Mouse (Mus musculus) left cerebral cortex, adult 9 months (tissue): ENCODE data around the gene Ctns.
A peak's percentile ranks its signal among the peaks of the same experiment; 100 is the strongest.

Experiments used
- DNase-seq, 2 experiments: peaks; one replicate each; pipeline ENCODE4 v3.0.0; 2022; ENCODE audit warnings: low spot score in 2 of 2

The Ctns gene

DNA sequence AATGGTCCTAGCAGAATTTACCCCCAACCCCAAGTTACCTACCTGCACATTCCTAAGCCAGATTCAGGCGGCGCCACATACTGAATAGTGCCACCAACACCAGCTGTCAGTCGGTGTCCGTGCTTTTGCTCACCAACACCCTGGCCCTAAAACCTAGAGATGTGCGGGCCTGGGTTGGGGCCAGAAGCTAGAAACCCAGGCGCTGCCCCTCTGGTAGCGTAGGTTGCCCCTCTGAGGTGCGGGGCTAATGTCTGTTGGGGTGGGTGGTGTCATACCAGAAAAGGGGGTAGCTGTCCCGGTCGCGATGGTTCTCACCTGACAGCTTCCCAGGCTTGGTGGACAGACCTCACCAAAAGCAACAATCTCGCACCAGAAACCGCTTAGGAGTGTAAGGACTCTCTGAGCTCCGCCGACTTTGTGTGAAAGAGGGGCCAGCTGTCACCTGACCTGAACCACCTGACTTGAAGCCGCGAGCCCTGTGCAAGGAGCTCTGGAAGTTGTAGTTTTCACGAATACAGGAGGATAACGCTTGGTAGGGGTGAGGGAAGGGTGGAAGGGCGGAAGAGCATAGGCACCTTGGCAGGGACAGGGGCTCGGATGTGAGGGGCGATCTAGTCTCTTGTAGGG lies at the start of gene Ctns:
Gene Ctns, minus strand, starts transcription at position 440 of the 627 bp plus-strand sequence.
- DNase-seq, result peak in 1 of 2 experiments; percentile 85

GRCm38 (mm10) chr11:73242777-73243176 lies 43.9 kb upstream of the Ctns start:
- DNase-seq, result no peak

DNA sequence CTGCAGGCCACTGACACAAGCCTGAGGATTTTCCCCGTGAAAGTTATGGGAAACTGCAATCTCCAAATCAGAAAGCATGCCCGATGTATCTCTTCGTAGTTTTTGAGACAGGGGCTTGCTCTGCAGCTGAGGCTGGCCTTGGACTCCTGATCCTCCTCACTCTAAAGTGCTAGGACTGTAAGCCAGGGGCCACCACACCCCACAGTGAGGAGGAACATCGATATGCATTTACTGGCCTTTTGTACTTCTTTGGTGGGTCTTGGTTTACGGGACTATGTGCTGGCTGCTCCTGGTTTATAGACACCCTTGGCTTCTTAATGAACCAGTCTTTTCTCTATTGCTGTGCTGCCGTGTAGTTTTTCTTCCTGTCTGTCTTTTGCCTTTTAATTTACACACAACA lies 43.4 kb upstream of the Ctns start:
- no peak for DNase-seq

DNA sequence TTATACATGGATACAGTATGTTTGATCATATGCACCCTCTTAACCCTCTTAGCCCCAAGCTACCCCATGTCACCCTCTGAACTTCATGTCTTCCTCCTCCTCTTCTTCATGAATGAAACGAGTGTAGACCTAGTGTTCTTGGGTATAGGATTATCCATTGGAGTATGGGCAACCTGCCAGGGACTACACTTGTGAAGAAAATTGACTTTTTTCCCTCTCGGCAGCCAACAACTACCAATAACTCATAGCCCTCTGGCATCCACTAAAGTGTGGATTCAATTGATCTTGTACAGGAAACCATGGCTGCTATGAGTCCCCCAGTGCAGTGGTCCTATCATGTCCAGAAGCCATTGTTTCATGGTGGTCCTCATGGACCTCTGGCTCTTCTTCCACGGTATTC lies 37.9 kb upstream of the Ctns start:
- no peak for DNase-seq

DNA sequence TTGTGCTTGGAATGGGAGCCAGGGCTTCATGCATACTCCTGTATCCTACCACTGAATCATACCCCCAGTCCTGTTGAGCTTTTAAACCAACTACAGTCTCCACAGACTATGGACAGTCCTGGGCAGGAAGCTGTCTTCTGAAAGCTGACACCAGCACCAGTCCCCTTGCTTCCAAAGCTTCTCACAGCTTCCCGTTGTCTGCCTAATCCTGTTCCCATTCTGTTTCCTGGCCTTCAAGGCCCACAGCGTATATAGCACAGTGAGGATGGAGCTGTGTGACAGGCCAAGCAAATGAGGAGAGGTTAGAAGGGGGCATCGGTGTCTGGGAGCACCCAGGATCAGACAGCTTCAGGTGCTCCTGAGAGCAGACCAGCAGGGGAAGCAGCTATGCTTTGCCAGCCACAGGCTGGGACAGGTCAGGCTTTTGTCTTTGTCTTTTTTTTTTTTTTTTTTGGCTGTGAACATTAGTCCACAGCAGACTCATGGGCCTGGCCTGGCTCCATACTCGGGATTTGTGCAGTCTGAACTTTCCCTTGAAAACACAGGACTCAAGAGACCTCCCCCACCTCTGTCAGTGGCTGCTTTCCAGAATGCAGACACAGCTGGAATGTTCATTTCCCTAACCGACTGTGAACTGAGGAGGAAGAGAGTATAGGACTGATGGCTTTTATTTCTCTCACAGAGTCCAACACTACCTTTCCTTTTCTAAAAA lies 37.3 kb upstream of the Ctns start:
- DNase-seq, result no peak

DNA sequence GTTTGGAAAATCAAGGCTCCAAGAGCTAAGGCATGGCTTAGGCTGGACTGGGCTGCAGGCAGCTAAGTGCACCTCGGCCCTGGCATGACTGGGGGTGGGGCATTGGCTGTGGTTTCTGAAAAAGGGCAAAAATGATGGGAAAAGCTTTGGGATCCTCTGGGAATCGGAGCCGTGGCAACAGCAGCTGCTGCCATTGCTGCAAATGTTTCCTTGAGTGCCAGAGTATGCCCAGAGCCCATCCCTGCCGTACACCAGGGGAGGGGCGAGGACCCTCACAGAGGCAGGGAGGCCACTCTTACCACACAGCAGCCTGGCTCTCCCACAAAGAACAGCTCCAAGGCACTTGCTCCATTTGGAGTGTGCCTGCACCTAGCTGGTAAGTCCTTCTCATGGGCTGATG lies 35.1 kb upstream of the Ctns start, which contains the start of gene Trpv1:
Gene Trpv1, plus strand, starts transcription at position 301 of the 400 bp plus-strand sequence.
- DNase-seq, result no peak

GRCm38 (mm10) chr11:73232513-73232912 lies 33.7 kb upstream of the Ctns start:
- peak in 1 of 2 experiments; percentile 2 for DNase-seq

- no peak for DNase-seq
Measured at GRCm38 (mm10) chr11:73230081-73230480, 31.2 kb upstream of the Ctns start.

DNA sequence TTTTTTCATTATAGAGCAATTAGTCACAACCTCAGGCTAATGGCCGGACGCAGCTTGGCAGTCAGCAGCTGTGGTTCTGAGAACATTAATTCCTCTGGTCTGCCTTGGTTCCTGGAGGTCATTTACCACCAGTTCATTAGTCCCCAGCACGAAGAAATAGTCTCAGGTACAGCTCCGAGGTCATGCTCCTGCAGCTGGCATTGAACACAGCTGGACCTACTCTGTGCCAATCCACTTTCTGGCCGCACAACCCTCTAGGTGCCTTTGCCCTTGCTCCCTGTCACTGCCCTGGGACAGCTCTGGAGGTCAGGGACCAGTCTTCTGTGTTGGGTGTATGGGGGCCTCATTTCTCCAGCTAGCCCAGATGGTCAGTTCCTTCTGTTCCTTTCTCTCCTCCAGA lies 30.0 kb upstream of the Ctns start:
- no peak for DNase-seq

- DNase-seq, result no peak
Measured at GRCm38 (mm10) chr11:73225856-73226255, 27.0 kb upstream of the Ctns start.

DNA sequence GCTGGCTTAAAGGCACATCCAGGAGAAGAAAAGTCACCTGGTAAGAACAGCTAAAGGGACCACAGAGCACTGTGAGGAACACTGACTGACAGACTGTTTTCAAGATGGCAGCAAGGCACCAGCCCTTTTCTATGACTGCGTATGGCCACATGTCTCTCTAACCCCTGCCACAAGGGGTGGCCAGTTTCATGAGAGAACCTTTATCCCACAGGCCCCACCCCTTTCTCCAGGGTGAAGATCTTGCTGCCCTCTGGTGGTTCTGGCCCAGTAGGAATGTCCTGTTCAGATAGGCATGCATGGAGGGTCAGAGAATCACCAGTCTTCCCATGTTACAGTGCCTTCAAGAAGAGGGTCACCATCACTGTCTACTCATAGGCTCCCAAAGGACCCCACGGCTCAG lies 25.1 kb upstream of the Ctns start:
- peak in 1 of 2 experiments; percentile 6 for DNase-seq

- DNase-seq, result no peak
Measured at GRCm38 (mm10) chr11:73222846-73223245, 24.0 kb upstream of the Ctns start.

DNA sequence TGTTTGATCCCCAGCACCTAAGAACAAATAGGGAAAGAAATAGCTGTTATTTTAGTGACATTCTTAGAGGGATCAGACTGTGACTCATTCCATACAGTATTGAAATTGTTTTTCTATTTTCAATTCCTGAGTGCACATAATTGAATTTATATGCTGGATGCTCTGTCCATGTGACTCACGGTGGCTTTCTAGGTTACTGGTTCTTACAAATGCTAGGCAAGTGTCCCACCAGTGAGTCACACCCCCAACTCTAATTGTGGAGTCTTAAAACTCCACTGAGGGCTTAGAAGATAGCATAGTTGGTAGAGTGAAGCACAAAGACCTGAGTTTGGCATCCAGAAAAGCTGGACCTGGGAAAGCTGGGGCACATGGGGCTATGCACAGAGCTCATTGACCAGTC lies 21.8 kb upstream of the Ctns start:
- no peak for DNase-seq

GRCm38 (mm10) chr11:73219671-73220070 lies 20.8 kb upstream of the Ctns start:
- no peak for DNase-seq

DNA sequence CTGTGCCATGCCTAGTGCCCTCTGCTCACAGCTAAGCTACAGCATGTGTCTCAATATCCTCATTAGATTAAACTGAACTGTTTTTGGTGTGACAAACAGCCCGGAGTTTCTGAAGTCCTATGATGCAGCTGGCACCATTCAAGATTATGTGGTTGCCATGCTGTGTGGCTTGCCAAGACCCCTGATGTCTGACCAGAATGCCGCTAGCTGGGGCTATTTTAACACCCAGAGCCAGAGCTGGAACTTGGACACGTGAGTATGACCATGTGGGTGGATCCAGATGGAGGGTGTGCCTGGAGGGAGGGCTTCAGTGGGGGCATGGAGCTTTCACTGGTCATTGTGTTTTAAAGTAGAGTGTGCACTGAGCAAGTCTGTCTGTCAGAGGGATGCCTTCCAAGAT lies 15.1 kb upstream of the Ctns start:
- DNase-seq, result no peak

DNA sequence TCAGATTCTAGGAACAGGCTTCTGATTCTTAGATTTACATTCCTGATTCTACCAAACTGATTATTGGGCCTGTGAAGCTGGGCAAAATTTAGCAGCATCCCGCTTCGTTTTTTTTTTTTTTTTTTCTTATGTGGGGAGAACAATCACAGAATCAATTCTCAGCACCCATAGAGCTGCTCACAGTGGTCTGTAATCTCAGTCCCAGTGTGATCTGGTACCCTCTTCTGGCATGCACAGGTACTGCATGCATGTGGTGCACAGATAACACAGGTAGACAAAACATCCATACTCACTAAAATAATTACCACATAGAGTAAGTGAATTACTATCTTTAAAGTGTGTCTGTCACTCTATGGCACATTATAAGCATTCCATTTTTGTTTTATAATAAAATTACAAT lies 8.8 kb upstream of the Ctns start:
- no peak for DNase-seq

DNA sequence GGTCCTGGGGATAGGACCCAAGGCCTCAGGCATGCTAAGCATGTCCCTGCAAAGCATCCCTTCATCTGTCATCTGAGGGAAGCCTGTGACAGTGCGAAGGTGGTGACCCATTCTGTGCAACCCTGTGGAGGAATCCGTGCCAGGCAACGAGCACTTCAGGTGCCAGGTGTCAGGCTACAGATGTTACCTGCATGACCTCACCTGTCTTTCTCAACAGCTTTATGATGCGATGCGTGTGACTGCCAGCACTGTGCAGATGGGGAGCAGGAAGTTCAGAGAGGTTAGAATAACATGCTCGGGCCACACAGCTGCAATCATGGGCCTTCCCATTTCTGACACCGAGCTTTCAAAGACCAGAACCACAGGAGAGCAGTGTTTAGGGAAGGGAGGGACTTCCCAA lies 6.4 kb upstream of the Ctns start:
- DNase-seq, result no peak

DNA sequence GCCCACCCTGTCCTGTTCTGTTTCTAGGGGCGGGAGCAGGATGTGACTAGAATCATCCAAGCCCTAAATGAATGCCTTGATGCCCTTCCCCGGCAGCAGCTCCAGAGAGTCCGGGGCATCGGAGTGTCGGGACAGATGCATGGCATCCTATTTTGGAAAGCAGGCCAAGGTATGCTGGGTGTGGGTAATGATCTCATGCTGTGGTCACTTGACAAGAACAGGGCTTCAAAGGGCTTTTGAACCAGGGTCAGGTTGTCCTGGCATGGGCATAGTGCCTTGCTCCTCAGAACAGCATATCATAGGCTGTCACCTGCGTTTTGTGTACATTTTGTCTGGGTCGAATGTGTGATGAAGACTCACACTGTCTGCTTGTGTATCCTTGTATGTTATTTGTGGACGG lies 5.1 kb upstream of the Ctns start:
- DNase-seq, result no peak

GRCm38 (mm10) chr11:73201597-73201996 lies 2.8 kb upstream of the Ctns start:
- no peak for DNase-seq

DNA sequence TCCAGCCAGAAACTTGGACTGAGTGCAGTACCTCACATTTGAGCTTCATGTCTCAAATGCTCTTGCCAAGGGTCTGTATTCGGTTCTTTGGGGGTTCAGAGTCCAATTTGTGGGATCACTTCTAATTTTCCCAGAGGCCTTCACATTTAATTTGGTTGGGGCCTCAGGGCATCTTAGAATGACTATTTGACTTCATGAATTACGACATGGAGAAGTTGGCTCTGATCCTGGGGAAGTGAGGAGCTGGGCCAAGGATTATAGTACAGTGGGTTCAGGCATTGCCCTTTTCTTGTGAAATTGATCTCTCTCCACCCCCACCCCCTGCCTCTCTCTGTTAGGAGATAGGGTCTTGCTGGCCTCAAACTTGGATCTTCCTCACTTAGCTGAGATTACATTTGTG lies 2.2 kb upstream of the Ctns start:
- DNase-seq, result no peak

DNA sequence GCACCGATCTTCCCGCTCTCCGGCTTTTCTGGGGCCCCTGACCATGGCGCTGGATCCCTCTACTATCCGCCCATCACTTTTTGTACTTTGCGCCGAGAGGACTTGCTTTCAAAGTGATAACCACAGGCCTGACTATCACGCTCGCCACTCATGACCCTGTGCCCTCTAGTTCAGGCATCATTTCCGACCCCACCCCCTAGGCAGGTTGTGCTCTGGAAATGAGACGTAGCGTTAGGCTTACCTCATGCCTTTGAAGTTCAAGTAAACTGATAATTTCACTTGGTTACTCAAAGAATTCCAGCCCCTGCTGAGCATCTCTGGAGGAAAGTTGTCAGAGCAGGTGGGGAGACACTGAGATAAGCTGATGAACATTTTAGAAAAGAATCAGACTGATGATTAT lies 1.0 kb upstream of the Ctns start:
- DNase-seq, result no peak

- peak; percentile 93 to 98 for DNase-seq
Measured at GRCm38 (mm10) chr11:73199230-73199712, 429 bp upstream of the Ctns start, which contains the start of gene Shpk. TSS of gene Shpk (plus strand) at chr11:73199460.

DNA sequence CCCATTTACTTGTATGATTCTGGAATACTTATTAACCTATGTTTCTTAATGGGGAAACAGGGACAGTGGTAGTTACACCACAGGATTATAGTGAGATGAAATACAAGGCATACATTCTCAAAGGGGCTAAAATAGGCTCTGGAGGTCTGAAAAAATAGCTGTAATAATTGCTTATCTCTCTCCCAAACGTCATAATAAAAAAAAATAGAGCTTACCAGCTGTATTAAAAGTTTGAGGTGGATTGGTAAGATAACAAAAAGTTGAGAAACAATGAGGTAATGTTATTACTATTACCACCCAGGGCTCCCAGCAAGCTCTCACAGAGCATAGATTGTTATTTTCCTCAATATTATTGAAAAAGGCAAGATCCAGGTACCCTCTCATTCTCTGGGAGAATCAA lies 652 bp downstream of the Ctns start:
- DNase-seq, result no peak
